Mouse (Mus musculus) C2C12 (cell line): ENCODE measurements around the gene Grk2.

Experiments
- CEBPB ChIP-seq: IDR thresholded peaks from one replicate; pipeline ENCODE4 v1.6.1; 2011; ENCODE audit warnings: low read depth, mild to moderate bottlenecking, control low read depth, moderate library complexity
- CTCF ChIP-seq: IDR thresholded peaks from one replicate; pipeline ENCODE4 v1.5.1; 2011; ENCODE audit not compliant: control insufficient read depth, insufficient read depth, insufficient read length
- FOSL1 ChIP-seq: IDR thresholded peaks from one replicate; pipeline ENCODE4 v1.8.0; 2011; ENCODE audit warnings: mild to moderate bottlenecking, low read length; ENCODE audit not compliant: poor library complexity, insufficient read depth, severe bottlenecking
- MAX ChIP-seq: IDR thresholded peaks from one replicate; pipeline ENCODE4 v1.6.1; 2011; ENCODE audit warnings: mild to moderate bottlenecking, control low read depth
- MYOD1 ChIP-seq: IDR thresholded peaks from one replicate; pipeline ENCODE4 v1.6.1; 2011; ENCODE audit warnings: low read depth; ENCODE audit not compliant: control insufficient read depth, insufficient read length
- MYOG ChIP-seq: IDR thresholded peaks from one replicate; pipeline ENCODE4 v1.6.1; 2011; ENCODE audit not compliant: control insufficient read depth, insufficient read length; ENCODE audit errors: extremely low read depth
- USF1 ChIP-seq: IDR thresholded peaks from one replicate; pipeline ENCODE4 v1.6.1; 2011; ENCODE audit warnings: low read depth, mild to moderate bottlenecking, control low read depth, moderate library complexity

GRCm38 (mm10) chr19:4301735-4302651, 4.0 kb downstream of the Grk2 start:
- TF ChIP-seq CTCF, result no peak
- no peak for TF ChIP-seq MYOG
- no peak for TF ChIP-seq CEBPB
- no peak for TF ChIP-seq USF1
- TF ChIP-seq MYOD1, result no peak
- TF ChIP-seq MAX, result no peak
- no peak for TF ChIP-seq FOSL1
